Mouse (Mus musculus): ENCODE data around the gene Gmip.

Gmip gene

GRCm38 (mm10) chr8:69867696-69868326 lies 59.3 kb downstream of the Gmip start:
- DNase-seq = no peak

GRCm38 (mm10) chr8:69870003-69870765 lies 61.7 kb downstream of the Gmip start:
- no peak for DNase-seq

- DNase-seq = no peak
Measured at GRCm38 (mm10) chr8:69870907-69871306, 62.4 kb downstream of the Gmip start.
